Mouse (Mus musculus) liver, embryonic 14.5 days (tissue): ENCODE results near the gene Agps. TPM values are rescaled to one million over a fixed set of nuclear protein-coding genes. Genes with fewer than 3 reads are reported as not detected.

ENCODE experiments used
- ATAC-seq: fragments of 200-750 bp; cut with Nextera tagmentation; 2 replicates; pipeline ENCODE4 v1.8.0; 2017; ENCODE audit warnings: moderate number of reproducible peaks, mild to moderate bottlenecking, moderate library complexity; ENCODE audit not compliant: insufficient read depth
- DNase-seq, 3 experiments: peaks; one replicate each; pipeline ENCODE4 v3.0.0-alpha.2; 2012 to 2013; ENCODE audit warnings: low read depth in 3 of 3, low spot score in 3 of 3
- H3K27ac ChIP-seq: fragments of 300-500 bp; sonication (generic); 2 replicates; pipeline ENCODE4 v1.5.1; 2014; ENCODE audit warnings: moderate library complexity, mild to moderate bottlenecking, control low read depth, inconsistent platforms
- H3K27me3 ChIP-seq: fragments of 300-500 bp; sonication (generic); 2 replicates; pipeline ENCODE4 v1.6.1; 2014; ENCODE audit warnings: mild to moderate bottlenecking, low read length, moderate library complexity; ENCODE audit not compliant: control insufficient read depth, insufficient read depth
- H3K36me3 ChIP-seq: fragments of 300-500 bp; sonication (generic); replicated peaks from 2 replicates; pipeline ENCODE4 v1.6.1; 2014; ENCODE audit warnings: low read depth; ENCODE audit not compliant: control insufficient read depth, insufficient read depth
- H3K4me1 ChIP-seq, 2 experiments: fragments of 200-500 bp in 1 of 2; fragments of 300-500 bp in 1 of 2; sonication (generic) in 1 of 2; replicated peaks; 2 replicates each; pipeline ENCODE4 v1.6.1; 2012 to 2014; ENCODE audit warnings: antibody characterized with exemption in 1 of 2, inconsistent platforms in 1 of 2, low read length in 1 of 2; ENCODE audit not compliant: control insufficient read depth in 2 of 2, insufficient read depth in 2 of 2
- H3K4me2 ChIP-seq: fragments of 300-500 bp; sonication (generic); 2 replicates; pipeline ENCODE4 v1.6.1; 2014; ENCODE audit warnings: low read depth, mild to moderate bottlenecking, control low read depth, moderate library complexity
- H3K4me3 ChIP-seq, 2 experiments: fragments of 200-500 bp in 1 of 2; fragments of 300-500 bp in 1 of 2; sonication (generic) in 1 of 2; 2 replicates each; pipeline ENCODE4 v1.5.1; 2012 to 2014; ENCODE audit warnings: low read depth in 2 of 2, low read length in 2 of 2, mild to moderate bottlenecking in 2 of 2, control low read depth in 1 of 2, inconsistent platforms in 1 of 2, moderate library complexity in 1 of 2; ENCODE audit not compliant: insufficient read depth in 1 of 2
- H3K9ac ChIP-seq: fragments of 300-500 bp; sonication (generic); replicated peaks from 2 replicates; pipeline ENCODE4 v1.6.1; 2014; ENCODE audit warnings: mild to moderate bottlenecking, control low read depth, moderate library complexity
- H3K9me3 ChIP-seq: fragments of 300-500 bp; sonication (generic); 2 replicates; pipeline ENCODE4 v1.6.1; 2016; ENCODE audit warnings: low read length, mixed read lengths; ENCODE audit not compliant: control insufficient read depth
- CTCF ChIP-seq: IDR thresholded peaks from 2 replicates; pipeline ENCODE4 v1.5.1; 2016; ENCODE audit warnings: antibody characterized with exemption, low read depth, control low read depth
- EP300 ChIP-seq: IDR thresholded peaks from 2 replicates; pipeline ENCODE4 v1.6.1; 2016; ENCODE audit warnings: antibody characterized with exemption, low read depth
- WGBS: fragments of 180-500 bp; shearing (Covaris S2); extraction: QIAGEN DNeasy Blood & Tissue Kit; methylation state at CpG from one replicate; pipeline ENCODE4 v1.1.7; 2014; ENCODE audit not compliant: insufficient replicate concordance; 5-methylcytosine and 5-hydroxymethylcytosine counted together
- polyA plus RNA-seq, 2 experiments: library from polyadenylated mRNA; depleted of rRNA in 1 of 2; stranded (reverse) in 1 of 2; unstranded in 1 of 2; fragments of >200 nt; fragmentation: Nextera tagmentation in 1 of 2; extraction: Ambion mirVana in 1 of 2; gene quantifications; 2 replicates each; pipeline versions ENCODE4 v1.2.1 to v1.2.3; 2012 to 2014

Gene Agps
- polyA plus RNA-seq, 2 experiments, result 5.6 to 13.8 TPM

DNA sequence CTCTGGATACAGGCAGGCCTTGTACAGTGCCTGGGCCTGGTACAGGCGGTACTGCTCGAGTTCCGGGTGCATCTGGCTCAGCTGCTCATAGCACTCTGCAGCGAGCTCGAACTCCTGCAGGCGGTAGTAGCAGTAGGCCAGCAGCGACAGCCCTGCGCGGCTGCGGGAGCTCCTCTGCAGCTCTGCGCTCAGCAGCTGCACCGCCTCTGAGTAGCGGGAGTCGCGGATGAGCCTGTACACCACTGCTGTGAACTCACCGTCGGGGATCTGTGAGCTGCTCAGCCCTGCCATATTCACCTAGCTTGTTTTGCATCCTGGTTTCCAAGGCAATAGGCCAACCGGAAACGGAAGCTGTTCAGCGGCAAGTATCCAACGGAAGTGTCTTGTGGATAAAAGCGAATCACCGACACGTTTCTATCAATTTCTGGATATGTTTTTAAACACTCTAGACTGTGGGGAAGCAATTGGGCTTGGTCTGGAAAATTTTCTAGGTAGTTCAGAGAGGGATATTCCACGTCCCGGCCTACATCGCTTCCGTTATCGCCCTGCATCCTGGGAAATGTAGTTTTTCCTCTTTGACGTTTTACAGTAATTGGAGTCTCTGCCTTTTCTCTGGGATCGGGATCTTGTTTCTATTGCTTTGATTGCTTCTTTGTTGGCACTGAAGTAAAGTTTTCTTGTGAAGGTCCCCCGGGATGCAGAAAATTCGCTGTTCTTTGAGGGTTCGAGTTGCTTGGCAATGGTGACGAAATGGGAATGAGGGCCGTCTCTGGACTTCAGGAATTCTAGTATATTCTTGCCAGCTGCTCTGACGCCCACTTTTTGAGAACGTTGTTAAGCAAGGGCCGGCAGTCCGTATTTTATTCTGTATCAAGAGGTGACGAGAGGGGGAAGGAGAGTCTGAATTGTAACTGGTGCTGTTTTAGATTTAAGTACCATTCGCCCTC, 106.4 kb downstream of the Agps start, which contains the start of gene Ttc30b:
Gene Ttc30b, minus strand, starts transcription at position 469 of the 947 bp plus-strand sequence.
- Histone ChIP-seq H3K27me3 (no peaks in the 10 kb centered on the region), H3K4me2 (peak within 1 kb of the TSS; percentile 83), H3K36me3 (no peaks in the 10 kb centered on the region), H3K9me3 (no peaks in the 10 kb centered on the region), H3K27ac (no peak within 1 kb of the TSS), H3K4me1 (peaks cover 0 to 7% of the 10 kb centered on the region in 2 experiments; a peak in 2 of 4 replicates), H3K9ac (peak within 1 kb of the TSS; percentile 66), H3K4me3 (peak within 1 kb of the TSS; percentile 70 to 93)
- peak; percentile 74; the same call in 1 of the 2 replicates for ATAC-seq
- 5% methylated on average over 33 of the region's 42 CpGs for WGBS
- DNase-seq, result peak; percentile 53 to 59 (median 57)
- TF ChIP-seq EP300 (no peak), CTCF (no peak)

- Histone ChIP-seq H3K4me1 (no peaks in the 10 kb centered on the region), H3K9ac (no peak overlapping the region), H3K4me2 (no peak overlapping the region), H3K9me3 (no peaks in the 10 kb centered on the region), H3K36me3 (no peaks in the 10 kb centered on the region), H3K27me3 (no peaks in the 10 kb centered on the region), H3K4me3 (no peak overlapping the region), H3K27ac (no peak overlapping the region)
- no peak for ATAC-seq
- WGBS, result 64% methylated on average over 8 of the region's 8 CpGs
- TF ChIP-seq CTCF (no peak), EP300 (no peak)
- DNase-seq, result no peak
Measured at GRCm38 (mm10) chr2:75950685-75951084, 118.7 kb downstream of the Agps start.

- no peak for TF ChIP-seq EP300
- Histone ChIP-seq H3K4me3 (no peak overlapping the region), H3K4me1 (no peaks in the 10 kb centered on the region), H3K36me3 (no peaks in the 10 kb centered on the region), H3K27ac (no peak overlapping the region), H3K9me3 (no peaks in the 10 kb centered on the region), H3K9ac (no peak overlapping the region), H3K27me3 (no peaks in the 10 kb centered on the region), H3K4me2 (no peak overlapping the region)
- 69% methylated on average over 5 of the region's 5 CpGs for WGBS
- ATAC-seq (no peak), DNase-seq (no peak)
Measured at GRCm38 (mm10) chr2:75953320-75953719, 121.3 kb downstream of the Agps start.

DNA sequence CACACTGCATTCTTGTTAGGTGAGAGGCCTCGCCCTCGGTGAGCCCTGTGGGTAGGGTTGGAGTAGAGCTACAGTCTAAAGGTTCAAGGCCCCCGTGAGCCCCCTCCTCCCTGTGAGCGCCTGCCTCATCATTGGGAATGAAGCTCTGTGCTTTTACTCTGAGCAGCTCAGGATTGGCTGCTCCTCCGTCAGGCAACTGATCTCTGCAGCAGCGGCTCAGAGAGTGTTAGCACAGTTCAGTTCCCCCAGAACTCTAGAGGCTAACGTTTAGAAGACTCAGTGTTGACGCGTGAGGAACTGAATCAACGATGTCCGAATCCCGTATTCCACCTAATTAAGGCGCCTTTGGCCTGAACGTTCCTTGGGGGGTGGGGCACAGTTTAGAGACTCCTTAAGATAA, 123.7 kb downstream of the Agps start:
- TF ChIP-seq CTCF, result no peak
- TF ChIP-seq EP300, result no peak
- Histone ChIP-seq H3K4me1 (0 out of 4 replicates have a peak, but pooled peaks cover 0 to 2% of the 10 kb centered on the region in 2 experiments), H3K27ac (no peak overlapping the region), H3K36me3 (no peaks in the 10 kb centered on the region), H3K4me2 (no peak overlapping the region), H3K27me3 (no peaks in the 10 kb centered on the region), H3K9me3 (no peaks in the 10 kb centered on the region), H3K9ac (no peak overlapping the region), H3K4me3 (no peak overlapping the region)
- no peak for ATAC-seq
- no peak for DNase-seq
- WGBS, result 62% methylated on average over 14 of the region's 14 CpGs

- no peak for TF ChIP-seq EP300
- no peak for TF ChIP-seq CTCF
- no peaks in the 10 kb centered on the region for H3K36me3 ChIP-seq
- DNase-seq (no peak), ATAC-seq (no peak)
- H3K4me1 ChIP-seq, result peaks cover 0 to 4% of the 10 kb centered on the region in 2 experiments; a peak in 2 of 4 replicates
- H3K27me3 ChIP-seq, result no peaks in the 10 kb centered on the region
- no peak overlapping the region for H3K9ac ChIP-seq
- H3K27ac ChIP-seq, result no peak overlapping the region
- H3K4me3 ChIP-seq, result no peak overlapping the region
- H3K4me2 ChIP-seq, result no peak overlapping the region
- 54% methylated on average over 18 of the region's 18 CpGs for whole genome bisulfite sequencing
- no peaks in the 10 kb centered on the region for H3K9me3 ChIP-seq
Measured at GRCm38 (mm10) chr2:75959183-75959849, 127.3 kb downstream of the Agps start.
